Mouse (Mus musculus) liver, adult 2 months (tissue): ENCODE data around the gene Mb21d2.

Experiments used
- CTCF ChIP-seq: fragments of 200-500 bp; IDR thresholded peaks from 2 replicates; pipeline ENCODE4 v1.5.1; 2011; ENCODE audit warnings: low read depth, low read length, control low read depth
- POLR2A ChIP-seq: fragments of 200-500 bp; IDR thresholded peaks from 2 replicates; pipeline ENCODE4 v1.6.1; 2011; ENCODE audit warnings: low read length, control low read depth; ENCODE audit not compliant: insufficient read depth; ENCODE audit errors: extremely low read depth

- TF ChIP-seq CTCF (no peak), POLR2A (no peak)
These were observed 56.0 kb downstream of the Mb21d2 start for GRCm38 (mm10) chr16:28873404-28873895.
